Mouse (Mus musculus): ENCODE data around the gene Tmem221. TPM values are rescaled to one million over a fixed set of nuclear protein-coding genes. Genes with fewer than 3 reads are reported as not detected.

The Tmem221 gene
- polyA plus RNA-seq, 1 experiment from 2014 or later: 0.32 TPM

DNA sequence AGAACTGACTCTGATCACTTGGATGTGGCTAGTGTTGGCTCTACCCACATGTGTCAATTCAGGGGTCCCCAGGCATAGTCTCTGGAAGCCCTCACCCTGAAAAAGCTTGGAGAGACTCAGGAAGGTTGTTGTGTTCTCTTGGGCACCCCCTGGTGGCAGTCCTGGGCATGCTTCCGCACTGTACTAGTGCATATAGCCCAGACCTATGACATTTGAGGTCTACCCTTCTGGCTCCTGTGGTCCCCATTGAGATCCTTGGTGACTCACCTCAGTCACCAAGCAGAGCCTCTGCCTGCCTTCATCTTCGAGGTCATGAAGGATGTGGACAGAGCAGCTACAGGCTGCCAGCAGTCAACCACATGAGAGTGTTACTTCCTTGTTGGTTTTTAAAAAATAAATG is 28.2 kb upstream of the Tmem221 start:
- no peak overlapping the region for H3K9ac ChIP-seq
- H3K4me1 ChIP-seq (replicated peaks; ENCODE audit: control insufficient read depth, insufficient read depth, low read length): peaks cover 11% of the 10 kb centered on the region
- H3K4me2 ChIP-seq (replicated peaks): no peak overlapping the region
- H3K36me3 ChIP-seq (replicated peaks; ENCODE audit: control insufficient read depth, insufficient read depth): peaks cover 45% of the 10 kb centered on the region
- 91% methylated on average over 2 of the region's 2 CpGs for WGBS
- ATAC-seq (ENCODE audit: low FRiP score): no peak
- no peak overlapping the region for H3K4me3 ChIP-seq (replicated peaks; ENCODE audit: low read length)
- no peak for DNase-seq (ENCODE audit: low spot score)
- H3K27ac ChIP-seq: no peak overlapping the region
- no peaks in the 10 kb centered on the region for H3K9me3 ChIP-seq (ENCODE audit: control insufficient read depth, low read length)
- H3K27me3 ChIP-seq (ENCODE audit: control insufficient read depth, insufficient read depth, low read length): no peaks in the 10 kb centered on the region

GRCm38 (mm10) chr8:71580201-71580600 is 21.5 kb upstream of the Tmem221 start:
- no peak overlapping the region for H3K4me3 ChIP-seq (replicated peaks; ENCODE audit: low read length)
- no peaks in the 10 kb centered on the region for H3K27me3 ChIP-seq (ENCODE audit: control insufficient read depth, insufficient read depth, low read length)
- ATAC-seq (ENCODE audit: low FRiP score) (peak; percentile 47; the same call in 1 of the 2 replicates), DNase-seq (ENCODE audit: low spot score) (no peak)
- no peaks in the 10 kb centered on the region for H3K4me1 ChIP-seq (replicated peaks; ENCODE audit: control insufficient read depth, insufficient read depth, low read length)
- H3K36me3 ChIP-seq (replicated peaks; ENCODE audit: control insufficient read depth, insufficient read depth): peaks cover 39% of the 10 kb centered on the region
- no peak overlapping the region for H3K4me2 ChIP-seq (replicated peaks)
- H3K9ac ChIP-seq: no peak overlapping the region
- no peaks in the 10 kb centered on the region for H3K9me3 ChIP-seq (ENCODE audit: control insufficient read depth, low read length)
- WGBS: 25% methylated on average over 9 of the region's 9 CpGs
- H3K27ac ChIP-seq: no peak overlapping the region

GRCm38 (mm10) chr8:71579476-71579875 is 20.8 kb upstream of the Tmem221 start:
- Histone ChIP-seq H3K4me3 (replicated peaks; ENCODE audit: low read length) (no peak overlapping the region), H3K4me2 (replicated peaks) (no peak overlapping the region), H3K27ac (no peak overlapping the region), H3K4me1 (replicated peaks; ENCODE audit: control insufficient read depth, insufficient read depth, low read length) (no peaks in the 10 kb centered on the region), H3K9ac (no peak overlapping the region), H3K9me3 (ENCODE audit: control insufficient read depth, low read length) (no peaks in the 10 kb centered on the region), H3K27me3 (ENCODE audit: control insufficient read depth, insufficient read depth, low read length) (no peaks in the 10 kb centered on the region), H3K36me3 (replicated peaks; ENCODE audit: control insufficient read depth, insufficient read depth) (peaks cover 32% of the 10 kb centered on the region)
- DNase-seq (ENCODE audit: low spot score): no peak
- WGBS: 78% methylated on average over 14 of the region's 14 CpGs
- ATAC-seq (ENCODE audit: low FRiP score): no peak

DNA sequence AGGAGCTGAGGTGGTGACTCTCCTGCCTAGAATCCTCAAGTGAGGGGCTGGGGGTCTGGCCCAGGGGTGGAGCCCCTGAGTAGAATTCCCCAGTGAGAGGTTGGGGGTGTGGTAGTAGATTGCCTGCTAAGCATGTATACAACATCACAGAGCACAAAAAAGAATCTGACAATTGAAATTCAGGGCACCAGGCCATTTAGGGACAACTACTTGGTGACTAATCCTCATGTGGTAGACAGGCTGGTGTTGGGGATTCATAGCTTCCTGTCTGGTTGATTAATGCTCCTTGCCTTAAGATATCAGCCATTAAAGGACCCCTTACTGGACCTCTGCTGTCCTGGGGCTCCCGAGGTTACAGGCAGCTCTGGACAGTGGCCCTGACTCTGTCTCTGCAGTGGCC is 20.3 kb upstream of the Tmem221 start:
- WGBS: 74% methylated on average over 1 of the region's 1 CpGs
- H3K4me1 ChIP-seq (replicated peaks; ENCODE audit: control insufficient read depth, insufficient read depth, low read length): no peaks in the 10 kb centered on the region
- H3K9me3 ChIP-seq (ENCODE audit: control insufficient read depth, low read length): no peaks in the 10 kb centered on the region
- H3K36me3 ChIP-seq (replicated peaks; ENCODE audit: control insufficient read depth, insufficient read depth): peaks cover 27% of the 10 kb centered on the region
- no peak overlapping the region for H3K27ac ChIP-seq
- no peak overlapping the region for H3K4me3 ChIP-seq (replicated peaks; ENCODE audit: low read length)
- H3K9ac ChIP-seq: no peak overlapping the region
- H3K4me2 ChIP-seq (replicated peaks): no peak overlapping the region
- no peak for ATAC-seq (ENCODE audit: low FRiP score)
- H3K27me3 ChIP-seq (ENCODE audit: control insufficient read depth, insufficient read depth, low read length): no peaks in the 10 kb centered on the region
- no peak for DNase-seq (ENCODE audit: low spot score)

DNA sequence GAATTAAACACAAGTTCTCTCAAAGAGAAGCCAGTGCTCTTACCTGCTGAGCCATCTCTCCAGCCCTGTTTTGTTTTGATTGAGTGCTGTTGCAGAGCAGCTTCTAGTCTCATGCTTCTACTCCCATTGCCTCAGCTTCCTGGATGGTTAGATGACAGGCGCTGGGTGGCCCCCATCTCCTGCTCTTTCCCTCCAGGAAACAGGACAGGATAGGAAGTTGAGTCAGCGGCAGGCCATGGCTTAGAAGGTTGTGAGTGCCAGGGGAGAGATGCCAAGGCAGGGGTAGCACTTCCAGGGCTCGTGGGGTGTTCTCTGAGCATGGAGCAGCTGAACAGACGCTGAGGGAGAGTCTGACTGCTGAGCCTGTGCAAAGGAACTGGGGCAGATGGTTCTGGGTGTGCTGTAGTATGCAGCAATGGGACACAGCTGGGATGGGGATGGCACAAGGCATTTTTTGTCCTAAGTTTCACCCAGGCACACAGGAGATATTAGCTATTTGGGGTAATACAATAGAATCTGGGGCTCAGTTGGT is 19.3 kb upstream of the Tmem221 start:
- no peak overlapping the region for H3K4me2 ChIP-seq (replicated peaks)
- no peak overlapping the region for H3K27ac ChIP-seq
- WGBS: 67% methylated on average over 4 of the region's 4 CpGs
- no peak for ATAC-seq (ENCODE audit: low FRiP score)
- peaks cover 23% of the 10 kb centered on the region for H3K36me3 ChIP-seq (replicated peaks; ENCODE audit: control insufficient read depth, insufficient read depth)
- no peak overlapping the region for H3K4me3 ChIP-seq (replicated peaks; ENCODE audit: low read length)
- no peak overlapping the region for H3K9ac ChIP-seq
- H3K4me1 ChIP-seq (replicated peaks; ENCODE audit: control insufficient read depth, insufficient read depth, low read length): peaks cover 4% of the 10 kb centered on the region; the same call in 1 of the 2 replicates
- H3K27me3 ChIP-seq (ENCODE audit: control insufficient read depth, insufficient read depth, low read length): no peaks in the 10 kb centered on the region
- H3K9me3 ChIP-seq (ENCODE audit: control insufficient read depth, low read length): no peaks in the 10 kb centered on the region
- no peak for DNase-seq (ENCODE audit: low spot score)

DNA sequence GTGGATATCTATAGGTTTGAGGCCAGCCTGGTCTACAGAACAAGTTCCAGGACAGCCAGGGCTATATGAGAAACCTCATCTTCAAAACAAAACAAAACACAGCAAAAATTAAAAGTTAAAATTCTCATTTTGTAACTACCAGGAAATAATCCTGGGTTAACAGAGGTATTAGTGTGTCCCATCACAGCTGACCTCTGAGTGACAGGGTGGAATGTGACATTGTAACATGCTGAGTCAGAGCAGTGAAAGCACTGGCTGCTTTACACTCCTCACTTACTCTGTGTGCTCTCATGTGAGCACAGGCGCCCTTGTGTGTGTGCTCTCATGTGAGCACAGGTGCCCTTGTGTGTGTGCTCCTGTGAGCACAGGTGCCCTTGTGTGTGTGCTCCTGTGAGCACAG is 16.3 kb upstream of the Tmem221 start:
- H3K27me3 ChIP-seq (ENCODE audit: control insufficient read depth, insufficient read depth, low read length): no peaks in the 10 kb centered on the region

DNA sequence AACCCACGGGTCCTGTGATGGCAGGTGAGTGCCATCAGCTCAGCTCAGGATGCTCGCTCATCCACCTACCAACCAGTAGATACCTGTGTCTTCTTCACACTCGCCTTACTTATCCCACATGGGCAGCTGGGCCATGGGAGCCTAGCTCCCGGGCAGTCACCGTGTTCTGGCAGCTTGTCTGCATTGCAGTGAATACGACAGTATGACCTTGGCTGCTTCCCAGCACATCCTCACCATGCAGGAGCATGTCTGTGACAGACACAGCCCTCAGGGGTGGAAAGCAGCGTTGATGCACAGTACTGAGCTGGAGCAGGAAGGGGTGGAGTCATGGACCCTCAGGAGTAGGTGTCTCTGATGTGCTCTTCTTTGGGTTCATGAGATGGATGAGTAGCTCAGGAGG is 15.8 kb upstream of the Tmem221 start:
- Histone ChIP-seq H3K9ac (no peak overlapping the region), H3K4me1 (replicated peaks; ENCODE audit: control insufficient read depth, insufficient read depth, low read length) (peaks cover 25% of the 10 kb centered on the region), H3K27ac (no peak overlapping the region), H3K4me2 (replicated peaks) (no peak overlapping the region), H3K36me3 (replicated peaks; ENCODE audit: control insufficient read depth, insufficient read depth) (no peaks in the 10 kb centered on the region), H3K27me3 (ENCODE audit: control insufficient read depth, insufficient read depth, low read length) (no peaks in the 10 kb centered on the region), H3K9me3 (ENCODE audit: control insufficient read depth, low read length) (no peaks in the 10 kb centered on the region), H3K4me3 (replicated peaks; ENCODE audit: low read length) (no peak overlapping the region)
- DNase-seq (ENCODE audit: low spot score): no peak
- 72% methylated on average over 7 of the region's 7 CpGs for WGBS
- ATAC-seq (ENCODE audit: low FRiP score): no peak

More for the DNA sequence above, 16.3 kb upstream of the Tmem221 start:
- no peak for DNase-seq (ENCODE audit: low spot score)
- H3K27ac ChIP-seq: no peak overlapping the region
- H3K9me3 ChIP-seq (ENCODE audit: control insufficient read depth, low read length): no peaks in the 10 kb centered on the region
- 87% methylated on average over 1 of the region's 1 CpGs for whole genome bisulfite sequencing
- H3K4me2 ChIP-seq (replicated peaks): no peak overlapping the region
- H3K9ac ChIP-seq: no peak overlapping the region
- H3K36me3 ChIP-seq (replicated peaks; ENCODE audit: control insufficient read depth, insufficient read depth): no peaks in the 10 kb centered on the region
- H3K4me3 ChIP-seq (replicated peaks; ENCODE audit: low read length): no peak overlapping the region
- peaks cover 25% of the 10 kb centered on the region for H3K4me1 ChIP-seq (replicated peaks; ENCODE audit: control insufficient read depth, insufficient read depth, low read length)
- no peak for ATAC-seq (ENCODE audit: low FRiP score)

DNA sequence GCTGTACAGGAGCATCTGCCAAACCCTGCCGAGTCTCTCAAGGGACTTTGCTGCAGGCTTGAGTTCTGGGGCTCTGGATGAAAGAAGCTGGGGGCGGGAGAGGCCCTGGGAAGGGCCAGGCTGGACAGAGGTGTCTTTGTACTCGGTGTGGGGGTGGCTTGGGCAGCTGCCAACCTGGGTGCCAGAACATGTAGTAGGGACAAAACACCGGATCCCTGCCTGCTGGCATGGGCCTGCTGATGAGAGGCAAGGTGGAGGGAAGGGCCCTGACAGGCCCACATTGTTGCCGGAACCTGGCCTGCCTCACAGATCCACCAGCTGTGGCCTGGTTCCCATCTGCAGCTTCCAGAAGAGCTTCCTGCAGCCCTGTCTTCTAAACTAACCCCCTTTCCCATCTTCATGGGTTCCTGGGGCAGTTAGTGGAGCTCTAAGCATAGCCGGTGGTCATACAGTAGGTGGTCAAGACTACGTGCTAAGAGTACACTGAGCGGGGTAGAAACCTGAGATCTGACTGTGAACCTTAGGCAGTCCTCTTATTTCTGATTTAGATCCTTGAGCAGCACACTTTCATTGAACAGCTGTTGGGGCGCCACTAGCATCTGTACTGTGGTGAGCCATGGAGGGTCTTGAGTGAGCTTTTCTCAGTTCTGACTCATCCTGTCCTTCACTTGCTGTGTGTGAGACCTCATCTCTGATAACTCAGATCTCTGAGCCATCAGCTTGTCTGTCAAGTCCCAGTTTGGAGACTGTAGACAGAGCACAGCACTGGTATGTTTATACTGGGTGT is 14.4 kb upstream of the Tmem221 start:
- peak overlapping the region; percentile 25 for H3K4me2 ChIP-seq (replicated peaks)
- no peaks in the 10 kb centered on the region for H3K36me3 ChIP-seq (replicated peaks; ENCODE audit: control insufficient read depth, insufficient read depth)
- H3K4me3 ChIP-seq (replicated peaks; ENCODE audit: low read length): no peak overlapping the region
- WGBS: 70% methylated on average over 9 of the region's 9 CpGs
- H3K27me3 ChIP-seq (ENCODE audit: control insufficient read depth, insufficient read depth, low read length): no peaks in the 10 kb centered on the region
- H3K9me3 ChIP-seq (ENCODE audit: control insufficient read depth, low read length): no peaks in the 10 kb centered on the region
- peak; percentile 72 for DNase-seq (ENCODE audit: low spot score)
- peaks cover 25% of the 10 kb centered on the region for H3K4me1 ChIP-seq (replicated peaks; ENCODE audit: control insufficient read depth, insufficient read depth, low read length)
- 0 out of 2 replicates have a peak overlapping the region, but pooled peaks have one; percentile 20 for H3K9ac ChIP-seq
- peak overlapping the region; percentile 61 for H3K27ac ChIP-seq
- no peak for ATAC-seq (ENCODE audit: low FRiP score)

DNA sequence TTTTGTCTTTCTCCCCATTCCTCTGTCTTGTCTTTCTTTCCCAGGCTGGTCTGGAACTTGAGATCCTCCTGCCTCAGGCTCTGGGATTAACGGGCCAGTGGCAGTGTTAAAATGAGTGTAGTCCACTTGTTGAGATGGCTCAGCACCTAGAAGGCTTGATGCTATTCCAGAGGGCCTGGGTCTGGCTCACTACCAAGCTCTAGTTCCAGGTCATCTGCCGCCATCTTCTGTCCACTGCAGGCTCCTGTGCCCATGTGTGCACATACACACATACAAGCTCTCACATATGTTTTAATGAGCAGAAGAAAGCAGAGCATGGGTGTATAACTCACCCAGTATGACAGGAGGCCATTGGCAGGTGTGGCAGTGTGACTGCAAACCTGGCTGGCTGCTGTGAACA is 13.4 kb upstream of the Tmem221 start:
- ATAC-seq (ENCODE audit: low FRiP score): no peak
- no peak for DNase-seq (ENCODE audit: low spot score)
- Histone ChIP-seq H3K9me3 (ENCODE audit: control insufficient read depth, low read length) (no peaks in the 10 kb centered on the region), H3K4me2 (replicated peaks) (peak overlapping the region; percentile 89), H3K9ac (peak overlapping the region; percentile 80), H3K27ac (peak overlapping the region; percentile 55), H3K4me3 (replicated peaks; ENCODE audit: low read length) (peak overlapping the region; percentile 51; the same call in 1 of the 2 replicates), H3K27me3 (ENCODE audit: control insufficient read depth, insufficient read depth, low read length) (peaks cover 6% of the 10 kb centered on the region; the same call in 1 of the 2 replicates), H3K4me1 (replicated peaks; ENCODE audit: control insufficient read depth, insufficient read depth, low read length) (peaks cover 25% of the 10 kb centered on the region), H3K36me3 (replicated peaks; ENCODE audit: control insufficient read depth, insufficient read depth) (no peaks in the 10 kb centered on the region)
- WGBS: 83% methylated on average over 2 of the region's 2 CpGs
